6 mouse cellular contexts compared by ENCODE assay signal in genomic region chr11:56767424-56767823, GRCm38 (mm10).
"Had no signal": no experiment of that assay in that cellular context is flagged by ENCODE, and none has a peak within 500 bp of the region (broad histone marks: within the 10 kb centered on the region; RNA-seq: fewer than 3 reads in every experiment).

No protein-coding gene starts in this region.

- DNase-seq: kidney, adult 18-20 months; kidney, postnatal 14 days; left cerebral cortex, postnatal 4 days; lung, adult 18-20 months; thymus, adult 18-20 months; thymus, postnatal 14 days had no signal
